Mouse (Mus musculus) thymus, adult 2 months (tissue): ENCODE results near the gene Fhad1.

Experiments
- CTCF ChIP-seq: fragments of 200-500 bp; IDR thresholded peaks from 2 replicates; pipeline ENCODE4 v1.5.1; 2012; ENCODE audit warnings: mild to moderate bottlenecking, control low read depth, low read length, moderate library complexity, borderline replicate concordance; ENCODE audit not compliant: control insufficient read depth, poor library complexity, insufficient read depth; ENCODE audit errors: extremely low read depth
- POLR2A ChIP-seq: fragments of 200-500 bp; IDR thresholded peaks from 2 replicates; pipeline ENCODE4 v1.6.1; 2012; ENCODE audit warnings: mild to moderate bottlenecking, low read length, control low read depth, moderate library complexity; ENCODE audit not compliant: control insufficient read depth, poor library complexity, insufficient read depth; ENCODE audit errors: extremely low read depth

- no peak for TF ChIP-seq CTCF
- TF ChIP-seq POLR2A, result no peak
Measured at GRCm38 (mm10) chr4:142024536-142024935, 9.7 kb upstream of the Fhad1 start.
